Mouse (Mus musculus): Measurements from ENCODE around the gene Tmcc3. TPM values are rescaled to one million over a fixed set of nuclear protein-coding genes. Genes with fewer than 3 reads are reported as not detected.

The Tmcc3 gene
- total RNA-seq, 2 experiments from 2014 or later = 23.1 to 23.6 TPM

- intact Hi-C loops (cut with DNase I) = no loop called here
- DNase-seq (ENCODE audit: low spot score in 2 of 2) = no peak
Observed at GRCm38 (mm10) chr10:94495496-94496235, 183.9 kb downstream of the Tmcc3 start.

GRCm38 (mm10) chr10:94496826-94497440 lies 185.2 kb downstream of the Tmcc3 start:
- intact Hi-C loops (cut with DNase I) = no loop called here
- DNase-seq (ENCODE audit: low spot score in 2 of 2) = no peak

- intact Hi-C loops (cut with DNase I) = no loop called here
- no peak for DNase-seq (ENCODE audit: low spot score in 2 of 2)
Observed at GRCm38 (mm10) chr10:94500210-94500876, 188.6 kb downstream of the Tmcc3 start.

- no peak for DNase-seq (ENCODE audit: low spot score in 2 of 2)
- intact Hi-C loops (cut with DNase I) = no loop called here
Observed at GRCm38 (mm10) chr10:94500877-94501273, 189.1 kb downstream of the Tmcc3 start.

- no peak for DNase-seq (ENCODE audit: low spot score in 2 of 2)
- intact Hi-C loops (cut with DNase I) = no loop called here
Observed at GRCm38 (mm10) chr10:94501796-94502195, 190.0 kb downstream of the Tmcc3 start.

- DNase-seq (ENCODE audit: low spot score in 2 of 2) = no peak
- intact Hi-C loops (cut with DNase I) = no loop called here
Observed at GRCm38 (mm10) chr10:94505248-94505772, 193.6 kb downstream of the Tmcc3 start.

GRCm38 (mm10) chr10:94508863-94509262 lies 197.1 kb downstream of the Tmcc3 start:
- DNase-seq (ENCODE audit: low spot score in 2 of 2) = no peak
- intact Hi-C loops (cut with DNase I) = no loop called here

GRCm38 (mm10) chr10:94512771-94513170 lies 201.0 kb downstream of the Tmcc3 start:
- intact Hi-C loops (cut with DNase I) = no loop called here
- no peak for DNase-seq (ENCODE audit: low spot score in 2 of 2)

- intact Hi-C loops (cut with DNase I) = loop anchor here (2.0 kb wide), 1 partner anchor 87 kb away; no protein-coding TSS in a partner anchor
- DNase-seq (ENCODE audit: low spot score in 2 of 2) = no peak
Observed at GRCm38 (mm10) chr10:94514091-94514505, 202.3 kb downstream of the Tmcc3 start.

GRCm38 (mm10) chr10:94514506-94515178 lies 202.9 kb downstream of the Tmcc3 start:
- DNase-seq (ENCODE audit: low spot score in 2 of 2) = peak; percentile 52 to 70
- intact Hi-C loops (cut with DNase I) = loop anchor here (2.0 to 5.0 kb wide), 2 partner anchors 88 to 93 kb away; no protein-coding TSS in a partner anchor

- intact Hi-C loops (cut with DNase I) = loop anchor here (2.0 to 5.0 kb wide), 2 partner anchors 88 to 92 kb away; no protein-coding TSS in a partner anchor
- peak; percentile 53 to 69 for DNase-seq (ENCODE audit: low spot score in 2 of 2)
Observed at GRCm38 (mm10) chr10:94515179-94515545, 203.4 kb downstream of the Tmcc3 start.

GRCm38 (mm10) chr10:94515583-94515982 lies 203.8 kb downstream of the Tmcc3 start:
- no peak for DNase-seq (ENCODE audit: low spot score in 2 of 2)
- intact Hi-C loops (cut with DNase I) = loop anchor here (2.0 to 5.0 kb wide), 2 partner anchors 89 to 92 kb away; no protein-coding TSS in a partner anchor

- no peak for DNase-seq (ENCODE audit: low spot score in 2 of 2)
- intact Hi-C loops (cut with DNase I) = loop anchor here (5.0 kb wide), 2 partner anchors 77 to 87 kb away; no protein-coding TSS in a partner anchor
Observed at GRCm38 (mm10) chr10:94519887-94520286, 208.1 kb downstream of the Tmcc3 start.

GRCm38 (mm10) chr10:94520306-94521106 lies 208.8 kb downstream of the Tmcc3 start:
- intact Hi-C loops (cut with DNase I) = loop anchor here (5.0 kb wide), 1 partner anchor 77 kb away; no protein-coding TSS in a partner anchor
- peak; percentile 24 to 80 for DNase-seq (ENCODE audit: low spot score in 2 of 2)

GRCm38 (mm10) chr10:94521107-94521401 lies 209.3 kb downstream of the Tmcc3 start:
- intact Hi-C loops (cut with DNase I) = loop anchor here (5.0 kb wide), 1 partner anchor 76 kb away; no protein-coding TSS in a partner anchor
- DNase-seq (ENCODE audit: low spot score in 2 of 2) = no peak

- no peak for DNase-seq (ENCODE audit: low spot score in 2 of 2)
- intact Hi-C loops (cut with DNase I) = loop anchor here (5.0 kb wide), 1 partner anchor 76 kb away; no protein-coding TSS in a partner anchor
Observed at GRCm38 (mm10) chr10:94521776-94522175, 210.0 kb downstream of the Tmcc3 start.

- DNase-seq (ENCODE audit: low spot score in 2 of 2) = peak in 1 of 2 experiments; percentile 48
- intact Hi-C loops (cut with DNase I) = loop anchor here (5.0 kb wide), 1 partner anchor 74 kb away; no protein-coding TSS in a partner anchor
Observed at GRCm38 (mm10) chr10:94523297-94523696, 211.5 kb downstream of the Tmcc3 start.

GRCm38 (mm10) chr10:94523711-94524156 lies 212.0 kb downstream of the Tmcc3 start:
- peak; percentile 79 for DNase-seq (ENCODE audit: low spot score in 2 of 2)
- intact Hi-C loops (cut with DNase I) = loop anchor here (5.0 kb wide), 1 partner anchor 74 kb away; no protein-coding TSS in a partner anchor
